Mouse (Mus musculus): ENCODE data around the gene Slc25a10. TPM values are rescaled to one million over a fixed set of nuclear protein-coding genes. Genes with fewer than 3 reads are reported as not detected.

The Slc25a10 gene
- polyA plus RNA-seq (2014; fragmentation: Nextera tagmentation; extraction: Ambion mirVana): 47.6 and 53.1 TPM in 2 replicates

DNA sequence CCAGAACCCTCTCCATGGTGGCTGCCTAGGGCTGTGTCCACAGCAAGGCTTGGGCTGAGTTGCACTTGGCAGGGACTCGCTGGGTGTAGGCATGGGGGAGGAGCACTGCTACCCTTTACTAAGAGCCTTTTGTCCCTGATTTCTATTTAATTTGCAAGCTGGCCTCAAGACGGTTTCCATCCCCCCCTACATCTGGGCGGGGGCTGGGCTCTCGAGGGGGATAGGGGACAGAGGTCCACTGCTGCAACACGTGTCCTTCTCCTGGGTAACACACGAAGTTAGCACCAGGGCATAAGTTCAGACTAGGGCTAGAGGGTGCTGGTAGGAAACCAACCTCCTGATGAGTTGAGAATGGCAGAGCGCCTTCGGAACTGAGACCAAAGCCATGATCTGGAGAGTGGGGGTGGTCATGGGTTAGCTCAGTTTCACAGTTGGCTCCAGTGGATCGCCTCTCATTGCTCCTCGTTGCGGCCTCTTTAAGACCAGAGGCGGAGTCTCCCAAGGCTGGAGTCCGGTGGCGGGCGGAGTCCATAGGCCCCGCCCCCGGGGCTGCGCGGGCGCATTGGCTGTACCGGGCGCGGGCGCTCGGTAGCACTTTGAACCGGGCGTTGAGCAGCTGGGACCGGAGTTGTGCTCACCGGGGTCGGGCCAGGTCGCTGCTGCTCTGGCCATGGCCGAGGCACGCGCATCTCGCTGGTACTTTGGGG lies at the start of gene Slc25a10:
Gene Slc25a10, plus strand, starts transcription at position 524 of the 707 bp plus-strand sequence.
- H3K9me3 ChIP-seq (ENCODE audit: control insufficient read depth, low read length): no peaks in the 10 kb centered on the region
- DNase-seq (ENCODE audit: low spot score): peak; percentile 96
- WGBS: 2% methylated on average over 21 of the region's 35 CpGs

DNA sequence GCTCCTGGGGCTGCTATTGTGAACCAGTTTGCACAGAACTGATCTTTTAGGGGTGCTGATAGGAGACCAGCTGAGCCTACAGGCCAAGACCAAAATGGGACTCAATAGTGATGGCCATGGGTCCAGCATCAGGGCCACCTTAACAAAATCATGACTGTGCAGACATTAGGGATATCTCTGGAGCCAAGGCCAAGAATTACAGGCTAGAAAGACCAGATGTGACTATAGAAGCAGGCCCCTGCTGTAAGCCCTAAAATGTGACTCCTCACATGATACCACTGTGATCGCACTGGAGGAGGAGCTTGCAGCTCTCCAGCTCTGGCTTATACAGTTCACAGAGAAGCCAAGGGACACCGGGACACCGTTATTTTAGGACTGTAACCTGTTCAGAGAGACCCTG lies 49.3 kb upstream of the Slc25a10 start, which contains the start of gene Tspan10:
Gene Tspan10, plus strand, starts transcription at position 301 of the 400 bp plus-strand sequence.
- DNase-seq (ENCODE audit: low spot score) (no peak), ATAC-seq (ENCODE audit: low read depth) (no peak)
- Histone ChIP-seq H3K4me2 (ENCODE audit: low read depth, low read length) (no peak within 1 kb of the TSS), H3K4me3 (ENCODE audit: low read depth, low read length) (no peak within 1 kb of the TSS), H3K9ac (ENCODE audit: low read depth, low read length) (no peak within 1 kb of the TSS), H3K27ac (replicated peaks; ENCODE audit: low read depth, low read length) (no peak within 1 kb of the TSS), H3K27me3 (replicated peaks; ENCODE audit: control insufficient read depth, insufficient read depth, low read length) (no peaks in the 10 kb centered on the region), H3K9me3 (ENCODE audit: control insufficient read depth, low read length) (no peaks in the 10 kb centered on the region), H3K4me1 (ENCODE audit: control insufficient read depth, insufficient read depth, low read length) (no peaks in the 10 kb centered on the region), H3K36me3 (ENCODE audit: control insufficient read depth, insufficient read depth, low read length) (no peaks in the 10 kb centered on the region)
- WGBS: 96% methylated on average over 3 of the region's 3 CpGs

More for the DNA sequence above, at the start of gene Slc25a10:
- peak; percentile 88 for ATAC-seq (ENCODE audit: low read depth)
- Histone ChIP-seq H3K27ac (replicated peaks; ENCODE audit: low read depth, low read length) (peak within 1 kb of the TSS; percentile 86), H3K4me3 (ENCODE audit: low read depth, low read length) (peak within 1 kb of the TSS; percentile 83), H3K36me3 (ENCODE audit: control insufficient read depth, insufficient read depth, low read length) (peaks cover 58% of the 10 kb centered on the region), H3K4me1 (ENCODE audit: control insufficient read depth, insufficient read depth, low read length) (peaks cover 28% of the 10 kb centered on the region), H3K27me3 (replicated peaks; ENCODE audit: control insufficient read depth, insufficient read depth, low read length) (no peaks in the 10 kb centered on the region), H3K4me2 (ENCODE audit: low read depth, low read length) (peak within 1 kb of the TSS; percentile 86), H3K9ac (ENCODE audit: low read depth, low read length) (peak within 1 kb of the TSS; percentile 86)

DNA sequence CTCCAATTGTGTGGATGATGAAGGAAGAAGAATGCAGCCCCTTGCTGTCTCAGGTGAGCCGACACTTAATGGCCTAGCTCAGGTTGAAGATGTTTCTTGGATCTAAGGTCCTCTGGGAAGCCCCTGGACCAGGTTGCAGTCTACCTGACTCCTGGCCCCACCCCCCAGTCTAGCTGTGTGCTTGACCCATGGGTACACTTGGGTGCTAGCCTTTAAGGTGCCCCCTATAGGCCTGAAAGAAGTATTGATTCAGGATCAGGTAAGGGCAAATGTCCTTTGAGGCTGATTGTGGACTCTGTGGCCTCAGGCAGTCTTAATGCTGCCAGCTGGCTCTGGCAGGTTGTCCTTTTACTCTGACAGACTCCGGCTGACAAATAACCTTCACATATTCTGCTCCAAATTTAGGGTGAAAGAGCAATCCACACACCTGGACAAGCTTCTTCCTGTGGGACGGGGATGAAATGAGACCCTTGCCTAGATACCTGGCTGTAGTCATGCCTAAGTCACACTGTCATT lies 48.8 kb upstream of the Slc25a10 start:
- WGBS: 84% methylated on average over 3 of the region's 3 CpGs
- H3K9ac ChIP-seq (ENCODE audit: low read depth, low read length): no peak overlapping the region
- no peaks in the 10 kb centered on the region for H3K4me1 ChIP-seq (ENCODE audit: control insufficient read depth, insufficient read depth, low read length)
- H3K9me3 ChIP-seq (ENCODE audit: control insufficient read depth, low read length): no peaks in the 10 kb centered on the region
- DNase-seq (ENCODE audit: low spot score): no peak
- no peak overlapping the region for H3K4me3 ChIP-seq (ENCODE audit: low read depth, low read length)
- no peak overlapping the region for H3K27ac ChIP-seq (replicated peaks; ENCODE audit: low read depth, low read length)
- H3K36me3 ChIP-seq (ENCODE audit: control insufficient read depth, insufficient read depth, low read length): no peaks in the 10 kb centered on the region
- no peaks in the 10 kb centered on the region for H3K27me3 ChIP-seq (replicated peaks; ENCODE audit: control insufficient read depth, insufficient read depth, low read length)
- no peak overlapping the region for H3K4me2 ChIP-seq (ENCODE audit: low read depth, low read length)
- ATAC-seq (ENCODE audit: low read depth): no peak

DNA sequence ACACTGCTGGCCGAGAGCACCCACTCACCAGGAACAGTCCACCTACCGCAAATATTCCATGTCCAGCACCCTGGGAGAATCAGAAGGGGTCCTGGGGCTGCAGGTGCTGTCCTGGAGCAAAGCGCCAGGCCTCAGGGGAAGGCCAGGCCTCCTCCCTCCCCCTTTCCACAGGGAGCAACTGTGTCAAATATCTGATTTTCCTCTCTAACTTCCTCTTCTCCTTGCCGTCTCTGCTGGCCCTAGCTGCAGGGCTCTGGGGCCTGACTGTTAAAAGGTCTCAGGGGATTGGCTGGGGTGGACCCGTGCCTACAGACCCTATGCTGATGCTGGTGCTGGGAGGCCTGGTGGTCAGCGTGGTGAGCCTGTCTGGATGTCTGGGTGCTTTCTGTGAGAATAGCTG lies 47.5 kb upstream of the Slc25a10 start:
- Histone ChIP-seq H3K9me3 (ENCODE audit: control insufficient read depth, low read length) (no peaks in the 10 kb centered on the region), H3K9ac (ENCODE audit: low read depth, low read length) (no peak overlapping the region)
- WGBS: 64% methylated on average over 6 of the region's 6 CpGs

DNA sequence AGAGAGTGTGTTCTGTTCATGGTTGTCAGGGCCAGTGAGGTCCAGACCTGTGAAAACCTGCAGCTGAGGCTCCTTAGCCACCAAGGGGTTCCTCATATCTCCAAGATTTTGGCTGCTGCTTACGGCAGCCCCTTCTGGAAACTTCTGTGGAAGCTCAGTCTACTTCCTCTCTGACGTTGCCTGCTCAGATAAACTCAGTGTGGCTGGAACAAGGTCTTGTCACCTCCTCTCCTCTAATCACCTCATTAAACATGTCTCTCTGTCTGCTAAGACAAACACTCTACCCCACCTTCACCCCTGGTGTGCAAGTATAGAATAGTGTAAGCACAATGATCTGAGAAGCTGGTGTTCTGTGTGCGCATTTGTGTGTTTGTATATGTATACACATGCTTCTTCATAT lies 46.2 kb upstream of the Slc25a10 start:
- Histone ChIP-seq H3K4me2 (ENCODE audit: low read depth, low read length) (no peak overlapping the region), H3K27ac (replicated peaks; ENCODE audit: low read depth, low read length) (no peak overlapping the region), H3K36me3 (ENCODE audit: control insufficient read depth, insufficient read depth, low read length) (no peaks in the 10 kb centered on the region), H3K27me3 (replicated peaks; ENCODE audit: control insufficient read depth, insufficient read depth, low read length) (no peaks in the 10 kb centered on the region), H3K9me3 (ENCODE audit: control insufficient read depth, low read length) (no peaks in the 10 kb centered on the region), H3K4me3 (ENCODE audit: low read depth, low read length) (no peak overlapping the region), H3K9ac (ENCODE audit: low read depth, low read length) (no peak overlapping the region), H3K4me1 (ENCODE audit: control insufficient read depth, insufficient read depth, low read length) (no peaks in the 10 kb centered on the region)
- WGBS: 88% methylated on average over 3 of the region's 3 CpGs
- DNase-seq (ENCODE audit: low spot score) (no peak), ATAC-seq (ENCODE audit: low read depth) (no peak)

More for the DNA sequence above, 47.5 kb upstream of the Slc25a10 start:
- ATAC-seq (ENCODE audit: low read depth) (no peak), DNase-seq (ENCODE audit: low spot score) (no peak)
- no peaks in the 10 kb centered on the region for H3K36me3 ChIP-seq (ENCODE audit: control insufficient read depth, insufficient read depth, low read length)
- no peaks in the 10 kb centered on the region for H3K27me3 ChIP-seq (replicated peaks; ENCODE audit: control insufficient read depth, insufficient read depth, low read length)
- no peaks in the 10 kb centered on the region for H3K4me1 ChIP-seq (ENCODE audit: control insufficient read depth, insufficient read depth, low read length)
- no peak overlapping the region for H3K4me2 ChIP-seq (ENCODE audit: low read depth, low read length)
- no peak overlapping the region for H3K4me3 ChIP-seq (ENCODE audit: low read depth, low read length)
- no peak overlapping the region for H3K27ac ChIP-seq (replicated peaks; ENCODE audit: low read depth, low read length)

DNA sequence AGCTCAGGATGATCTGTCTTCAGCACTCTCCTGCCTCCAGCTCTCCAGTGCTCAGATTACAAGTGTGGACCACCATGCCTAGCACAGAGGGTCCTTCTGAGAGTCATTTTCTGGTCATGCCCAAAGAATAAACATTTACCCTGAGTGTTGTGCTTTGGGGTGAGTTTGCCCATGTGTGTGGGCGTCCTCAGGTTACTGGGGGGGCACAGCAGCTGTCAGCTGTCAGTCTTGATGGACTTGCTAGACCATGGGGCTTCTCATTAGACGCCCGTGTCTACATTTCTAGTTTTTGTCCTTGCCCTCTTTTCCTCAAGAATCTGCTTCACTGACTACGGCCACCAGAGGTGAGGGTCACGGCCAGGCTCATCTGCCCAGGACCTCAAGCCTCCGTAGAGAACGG lies 44.5 kb upstream of the Slc25a10 start:
- Histone ChIP-seq H3K27me3 (replicated peaks; ENCODE audit: control insufficient read depth, insufficient read depth, low read length) (no peaks in the 10 kb centered on the region), H3K4me3 (ENCODE audit: low read depth, low read length) (no peak overlapping the region), H3K9ac (ENCODE audit: low read depth, low read length) (no peak overlapping the region), H3K9me3 (ENCODE audit: control insufficient read depth, low read length) (no peaks in the 10 kb centered on the region), H3K4me1 (ENCODE audit: control insufficient read depth, insufficient read depth, low read length) (no peaks in the 10 kb centered on the region), H3K27ac (replicated peaks; ENCODE audit: low read depth, low read length) (no peak overlapping the region), H3K4me2 (ENCODE audit: low read depth, low read length) (no peak overlapping the region), H3K36me3 (ENCODE audit: control insufficient read depth, insufficient read depth, low read length) (no peaks in the 10 kb centered on the region)
- no peak for ATAC-seq (ENCODE audit: low read depth)
- no peak for DNase-seq (ENCODE audit: low spot score)
- 65% methylated on average over 7 of the region's 7 CpGs for WGBS

DNA sequence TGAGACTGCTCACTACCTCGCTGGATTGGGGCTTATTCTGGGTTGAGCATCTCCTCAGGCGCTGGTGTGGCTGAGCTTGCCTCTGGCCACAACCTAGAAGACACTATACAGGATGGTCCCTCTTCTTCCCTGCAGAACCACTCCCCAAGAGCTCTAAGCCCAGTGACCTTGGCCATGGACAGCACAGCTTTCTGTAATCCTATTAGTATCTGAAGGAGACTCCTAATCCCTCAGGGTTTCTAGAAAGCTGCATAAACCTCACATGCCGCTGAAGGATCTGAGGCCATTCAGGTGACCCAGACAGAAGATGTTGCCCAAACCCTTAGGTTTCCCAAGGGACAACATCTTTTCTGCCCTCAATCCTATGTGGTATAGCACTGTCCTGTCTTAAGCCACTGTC lies 39.4 kb upstream of the Slc25a10 start:
- 59% methylated on average over 3 of the region's 3 CpGs for WGBS
- no peak for DNase-seq (ENCODE audit: low spot score)
- Histone ChIP-seq H3K9ac (ENCODE audit: low read depth, low read length) (no peak overlapping the region), H3K4me3 (ENCODE audit: low read depth, low read length) (no peak overlapping the region), H3K9me3 (ENCODE audit: control insufficient read depth, low read length) (no peaks in the 10 kb centered on the region), H3K27ac (replicated peaks; ENCODE audit: low read depth, low read length) (no peak overlapping the region), H3K36me3 (ENCODE audit: control insufficient read depth, insufficient read depth, low read length) (no peaks in the 10 kb centered on the region), H3K4me1 (ENCODE audit: control insufficient read depth, insufficient read depth, low read length) (no peaks in the 10 kb centered on the region; the same call in 1 of the 2 replicates), H3K4me2 (ENCODE audit: low read depth, low read length) (no peak overlapping the region), H3K27me3 (replicated peaks; ENCODE audit: control insufficient read depth, insufficient read depth, low read length) (no peaks in the 10 kb centered on the region)
- no peak for ATAC-seq (ENCODE audit: low read depth)

DNA sequence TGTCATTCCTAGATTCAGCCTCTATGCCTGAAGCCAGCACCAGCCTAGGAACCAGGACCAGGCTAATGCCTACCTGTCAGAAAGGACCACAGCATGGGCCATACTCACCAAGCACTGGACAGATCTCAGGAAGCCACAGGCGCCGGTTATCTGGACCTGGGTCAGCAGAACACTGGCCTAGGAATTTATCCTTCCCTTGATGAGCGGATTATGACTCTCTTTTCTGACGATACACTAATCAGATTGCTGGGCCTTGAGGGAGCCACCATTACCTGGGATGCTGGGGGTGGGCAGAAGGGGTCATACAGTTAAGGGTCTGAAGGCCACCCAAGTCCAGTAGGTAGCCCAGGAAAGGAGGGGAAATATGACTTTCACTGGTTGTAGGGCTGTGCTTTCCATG lies 38.3 kb upstream of the Slc25a10 start, which contains the start of gene Pde6g:
Gene Pde6g, minus strand, starts transcription at position 195 of the 400 bp plus-strand sequence.
- H3K4me2 ChIP-seq (ENCODE audit: low read depth, low read length): no peak within 1 kb of the TSS
- H3K4me1 ChIP-seq (ENCODE audit: control insufficient read depth, insufficient read depth, low read length): no peaks in the 10 kb centered on the region; the same call in 1 of the 2 replicates
- WGBS: 82% methylated on average over 4 of the region's 4 CpGs
- H3K27me3 ChIP-seq (replicated peaks; ENCODE audit: control insufficient read depth, insufficient read depth, low read length): no peaks in the 10 kb centered on the region
- no peak within 1 kb of the TSS for H3K4me3 ChIP-seq (ENCODE audit: low read depth, low read length)
- no peak within 1 kb of the TSS for H3K27ac ChIP-seq (replicated peaks; ENCODE audit: low read depth, low read length)
- H3K9ac ChIP-seq (ENCODE audit: low read depth, low read length): no peak within 1 kb of the TSS
- no peak for DNase-seq (ENCODE audit: low spot score)
- no peak for ATAC-seq (ENCODE audit: low read depth)
- no peaks in the 10 kb centered on the region for H3K36me3 ChIP-seq (ENCODE audit: control insufficient read depth, insufficient read depth, low read length)
- no peaks in the 10 kb centered on the region for H3K9me3 ChIP-seq (ENCODE audit: control insufficient read depth, low read length)
